Mouse (Mus musculus) testis, adult 2 months (tissue): ENCODE data around the gene Ppfibp1. TPM values are rescaled to one million over a fixed set of nuclear protein-coding genes. Genes with fewer than 3 reads are reported as not detected.

ENCODE experiments used
- H3K27ac ChIP-seq: fragments of 200-500 bp; 2 replicates; pipeline ENCODE4 v1.5.1; 2012; ENCODE audit warnings: low read depth, low read length; ENCODE audit not compliant: control insufficient read depth, insufficient read depth
- H3K27me3 ChIP-seq: fragments of 200-500 bp; 2 replicates; pipeline ENCODE4 v1.6.1; 2012; ENCODE audit warnings: mild to moderate bottlenecking, low read length, moderate library complexity; ENCODE audit not compliant: control insufficient read depth, insufficient read depth
- H3K36me3 ChIP-seq: fragments of 200-500 bp; 2 replicates; pipeline ENCODE4 v1.6.1; 2012; ENCODE audit warnings: mild to moderate bottlenecking, low read length; ENCODE audit not compliant: control insufficient read depth, insufficient read depth
- H3K4me1 ChIP-seq: fragments of 200-500 bp; 2 replicates; pipeline ENCODE4 v1.6.1; 2012; ENCODE audit warnings: low read length; ENCODE audit not compliant: control insufficient read depth, insufficient read depth
- H3K4me3 ChIP-seq: fragments of 200-500 bp; 2 replicates; pipeline ENCODE4 v1.5.1; 2012; ENCODE audit warnings: low read depth, mild to moderate bottlenecking, low read length, moderate library complexity, mixed read lengths; ENCODE audit not compliant: control insufficient read depth
- CTCF ChIP-seq: fragments of 200-500 bp; IDR thresholded peaks from 2 replicates; pipeline ENCODE4 v1.5.1; 2012; ENCODE audit warnings: low read depth, mild to moderate bottlenecking, inconsistent platforms, low read length, moderate library complexity; ENCODE audit not compliant: control insufficient read depth, insufficient read depth, insufficient replicate concordance
- POLR2A ChIP-seq: fragments of 200-500 bp; IDR thresholded peaks from 2 replicates; pipeline ENCODE4 v1.6.1; 2012; ENCODE audit warnings: low read depth, mild to moderate bottlenecking, inconsistent platforms, low read length, moderate library complexity; ENCODE audit not compliant: control insufficient read depth
- polyA plus RNA-seq: library from polyadenylated mRNA; depleted of rRNA; stranded (reverse); fragments of >200 nt; gene quantifications from 2 replicates; pipeline ENCODE4 v1.2.3, GENCODE M21; 2012

Gene Ppfibp1
- polyA plus RNA-seq, 1 experiment: 10.9 TPM

DNA sequence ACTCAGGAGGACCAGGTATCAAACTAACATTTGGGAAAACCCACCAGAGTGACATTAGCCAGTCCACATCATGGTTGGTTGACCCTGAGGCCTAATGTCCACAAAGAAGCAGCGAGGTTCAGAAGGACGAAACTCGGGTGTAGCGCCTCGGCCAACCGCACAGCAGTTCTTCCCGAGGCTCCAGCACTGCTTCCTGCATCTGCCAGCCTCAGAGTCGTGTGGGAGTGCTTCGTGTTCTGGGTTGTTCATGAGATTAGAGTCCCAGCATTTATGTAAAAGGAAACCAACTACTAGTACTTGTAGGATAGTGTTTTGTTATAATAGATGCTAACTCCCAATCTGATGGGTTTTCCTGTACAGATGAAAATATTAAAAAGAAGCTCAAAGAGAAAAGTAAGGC lies 111.0 kb downstream of the Ppfibp1 start:
- TF ChIP-seq POLR2A: no peak
- TF ChIP-seq CTCF: no peak
- Histone ChIP-seq H3K27ac (no peak overlapping the region), H3K4me3 (no peak overlapping the region), H3K27me3 (no peaks in the 10 kb centered on the region), H3K4me1 (peaks cover 2% of the 10 kb centered on the region; the same call in 1 of the 2 replicates), H3K36me3 (no peaks in the 10 kb centered on the region)

DNA sequence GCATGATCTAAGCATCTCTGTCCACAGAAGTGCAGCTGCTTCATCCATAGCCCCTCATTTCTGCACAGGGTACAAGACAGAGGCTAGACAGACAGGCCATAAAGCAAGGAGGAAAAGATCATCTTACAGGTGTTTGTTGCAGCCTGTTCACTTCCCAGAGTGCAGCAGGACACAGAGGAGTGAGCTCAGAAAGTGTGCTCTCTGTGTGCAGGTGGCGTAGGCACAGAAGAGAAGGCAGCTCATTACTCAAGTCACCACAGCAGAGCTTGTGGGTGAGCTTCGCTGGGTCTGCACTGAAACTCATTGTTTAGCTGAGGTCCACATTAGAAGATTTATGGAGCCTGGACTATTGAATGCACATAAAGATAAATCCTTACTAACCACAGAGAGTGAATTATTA lies 111.5 kb downstream of the Ppfibp1 start:
- Histone ChIP-seq H3K27me3 (no peaks in the 10 kb centered on the region), H3K4me3 (no peak overlapping the region), H3K36me3 (no peaks in the 10 kb centered on the region), H3K27ac (no peak overlapping the region), H3K4me1 (peaks cover 2% of the 10 kb centered on the region; the same call in 1 of the 2 replicates)
- no peak for TF ChIP-seq CTCF
- TF ChIP-seq POLR2A: no peak

DNA sequence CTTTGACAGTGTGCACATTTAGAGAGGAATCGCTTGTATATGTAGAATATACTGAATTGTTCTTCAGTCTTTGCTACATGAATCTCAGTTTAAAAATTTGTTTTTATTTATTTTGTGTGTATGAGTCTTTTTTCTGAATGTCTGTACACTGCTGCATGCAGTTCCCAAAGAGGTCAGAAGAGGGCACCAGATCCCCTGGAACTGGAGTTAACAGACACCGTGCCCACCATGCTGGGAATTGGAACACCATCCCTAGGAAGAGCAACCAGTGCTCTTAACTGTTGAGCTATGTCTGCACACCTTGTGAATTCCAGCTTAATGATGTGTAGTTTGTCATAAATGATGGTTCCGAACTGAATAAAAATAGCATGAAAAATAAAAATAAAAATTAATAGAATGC lies 119.9 kb downstream of the Ppfibp1 start:
- no peaks in the 10 kb centered on the region for H3K27me3 ChIP-seq
- H3K36me3 ChIP-seq: no peaks in the 10 kb centered on the region
- H3K4me3 ChIP-seq: no peak overlapping the region
- TF ChIP-seq POLR2A (no peak), CTCF (peak; percentile 61; the same call in 1 of the 2 replicates)
- no peak overlapping the region for H3K27ac ChIP-seq
- no peaks in the 10 kb centered on the region for H3K4me1 ChIP-seq

DNA sequence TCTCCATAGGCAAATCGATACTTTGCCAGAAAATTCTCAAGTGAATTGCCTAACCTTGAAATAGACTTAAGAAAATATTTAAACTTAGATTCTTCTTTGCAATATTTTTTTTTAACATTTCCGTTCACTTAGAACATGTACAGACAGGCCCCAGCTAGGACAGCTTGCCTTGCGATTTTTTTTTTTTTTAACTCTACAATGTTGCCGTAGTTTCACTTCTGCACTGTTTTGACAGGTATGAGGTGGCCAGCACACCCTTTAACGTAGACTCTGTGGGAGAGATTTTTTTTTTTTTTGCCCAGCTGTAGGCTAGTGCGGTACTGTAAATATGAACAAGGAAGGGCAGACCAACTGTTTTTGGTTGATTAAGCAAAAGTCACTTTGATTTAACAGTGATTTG lies 122.1 kb downstream of the Ppfibp1 start:
- H3K4me3 ChIP-seq: no peak overlapping the region
- H3K36me3 ChIP-seq: no peaks in the 10 kb centered on the region
- no peaks in the 10 kb centered on the region for H3K4me1 ChIP-seq
- no peak for TF ChIP-seq CTCF
- no peak for TF ChIP-seq POLR2A
- no peak overlapping the region for H3K27ac ChIP-seq
- no peaks in the 10 kb centered on the region for H3K27me3 ChIP-seq

DNA sequence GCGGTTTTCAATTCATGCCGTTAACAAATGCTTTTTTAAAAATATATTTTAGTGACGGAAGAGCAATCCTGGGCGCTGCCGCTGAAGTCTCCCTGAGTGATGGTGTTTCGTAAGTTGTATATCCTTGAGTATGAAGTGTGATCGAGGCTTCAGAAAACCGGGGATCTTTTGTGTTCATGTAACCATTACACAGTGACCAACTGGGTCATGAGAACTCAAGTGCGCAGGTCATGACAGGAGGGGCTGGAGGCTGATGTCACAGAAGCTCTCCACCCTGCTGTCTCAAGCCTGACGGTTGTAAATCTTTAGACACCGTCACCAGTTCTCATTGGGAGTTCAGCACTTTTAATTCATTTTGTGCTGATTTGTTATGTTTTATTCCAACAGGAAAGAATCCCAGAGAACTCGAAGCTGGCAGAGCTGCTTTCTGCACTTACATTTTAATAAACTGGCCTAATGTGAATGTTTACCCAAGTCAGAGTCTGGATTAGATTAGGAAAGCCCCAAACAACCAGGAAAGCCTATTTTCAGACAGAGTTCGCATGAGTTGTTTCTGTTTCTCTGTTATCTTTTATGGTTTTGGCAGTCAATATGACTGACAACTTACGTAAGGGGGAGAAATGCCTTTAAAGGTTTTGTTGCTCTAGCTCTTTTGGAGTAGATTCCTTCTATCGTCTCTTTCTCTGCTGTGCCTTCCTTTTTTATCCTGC lies 122.7 kb downstream of the Ppfibp1 start:
- Histone ChIP-seq H3K27me3 (no peaks in the 10 kb centered on the region), H3K27ac (no peak overlapping the region), H3K36me3 (no peaks in the 10 kb centered on the region), H3K4me1 (no peaks in the 10 kb centered on the region), H3K4me3 (no peak overlapping the region)
- no peak for TF ChIP-seq CTCF
- no peak for TF ChIP-seq POLR2A

DNA sequence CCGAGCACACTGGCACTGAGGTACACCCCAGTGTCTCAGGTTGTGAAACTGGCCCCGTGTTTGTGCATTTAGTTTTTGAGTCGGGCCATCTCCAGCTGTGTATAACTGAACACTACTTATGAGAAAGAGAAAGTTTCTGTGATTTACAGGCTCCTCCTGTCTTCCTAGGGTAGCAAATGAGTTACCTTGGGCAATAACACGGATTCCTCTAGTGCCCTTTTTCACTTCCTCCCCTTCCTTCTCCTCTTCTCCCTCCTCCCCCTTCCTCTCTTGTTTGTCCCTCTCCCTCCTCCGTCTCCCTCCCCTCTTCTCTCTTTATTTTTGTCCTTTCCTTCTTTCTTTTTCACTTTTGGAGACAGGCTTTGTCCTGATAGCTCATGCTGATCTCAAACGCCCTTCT lies 123.3 kb downstream of the Ppfibp1 start:
- H3K36me3 ChIP-seq: no peaks in the 10 kb centered on the region
- TF ChIP-seq CTCF (no peak), POLR2A (no peak)

DNA sequence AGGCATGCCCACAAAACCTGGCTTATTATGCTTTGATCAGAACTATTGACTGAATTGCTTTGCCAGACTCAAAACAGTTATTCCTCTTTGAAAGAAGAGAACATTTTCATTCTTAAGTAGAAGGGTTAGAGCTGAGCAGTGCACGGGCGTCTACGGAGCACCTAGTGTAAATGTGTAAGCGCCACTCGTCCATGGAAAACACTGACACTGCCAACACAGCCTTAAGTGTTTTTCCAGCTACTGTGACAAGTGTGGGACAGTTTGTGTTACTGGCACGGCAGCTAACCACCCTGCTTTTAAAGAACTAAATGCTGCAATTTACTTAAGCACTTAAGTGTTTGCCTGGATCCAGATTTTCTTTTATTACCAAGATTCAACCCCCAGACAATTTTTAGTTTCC lies 123.7 kb downstream of the Ppfibp1 start:
- Histone ChIP-seq H3K36me3 (no peaks in the 10 kb centered on the region), H3K4me1 (no peaks in the 10 kb centered on the region), H3K27me3 (no peaks in the 10 kb centered on the region), H3K27ac (no peak overlapping the region), H3K4me3 (no peak overlapping the region)
- TF ChIP-seq POLR2A (no peak), CTCF (no peak)

More for the DNA sequence above, 123.3 kb downstream of the Ppfibp1 start:
- no peak overlapping the region for H3K27ac ChIP-seq
- no peak overlapping the region for H3K4me3 ChIP-seq
- H3K4me1 ChIP-seq: no peaks in the 10 kb centered on the region
- no peaks in the 10 kb centered on the region for H3K27me3 ChIP-seq
